Mouse (Mus musculus) thymus, adult 2 months (tissue): ENCODE measurements at regions not wholly inside any gene's neighbourhood (a gene's known extent, or its start where the extent isn't known, plus 50 kb on each side); places are given as distances from the start of the nearest gene placed in this dataset.

Experiments used
- DNase-seq: peaks from one replicate; pipeline ENCODE4 v3.0.0; 2021
- H3K27ac ChIP-seq: fragments of 200-500 bp; 2 replicates; pipeline ENCODE4 v1.5.1; 2012; ENCODE audit warnings: low read length, control low read depth; ENCODE audit not compliant: control insufficient read depth, insufficient read depth
- H3K27me3 ChIP-seq: fragments of 200-500 bp; 2 replicates; pipeline ENCODE4 v1.6.1; 2012; ENCODE audit warnings: mild to moderate bottlenecking, low read length, moderate library complexity, mixed read lengths; ENCODE audit not compliant: control insufficient read depth, insufficient read depth
- H3K36me3 ChIP-seq: fragments of 200-500 bp; 2 replicates; pipeline ENCODE4 v1.6.1; 2012; ENCODE audit warnings: mild to moderate bottlenecking, low read length, moderate library complexity; ENCODE audit not compliant: control insufficient read depth, insufficient read depth
- H3K4me1 ChIP-seq: fragments of 200-500 bp; replicated peaks from 2 replicates; pipeline ENCODE4 v1.6.1; 2012; ENCODE audit warnings: low read length; ENCODE audit not compliant: control insufficient read depth, insufficient read depth
- H3K4me3 ChIP-seq: fragments of 200-500 bp; 2 replicates; pipeline ENCODE4 v1.5.1; 2012; ENCODE audit warnings: mild to moderate bottlenecking, low read length, control low read depth, moderate library complexity; ENCODE audit not compliant: control insufficient read depth, insufficient read depth
- CTCF ChIP-seq: fragments of 200-500 bp; IDR thresholded peaks from 2 replicates; pipeline ENCODE4 v1.5.1; 2012; ENCODE audit warnings: mild to moderate bottlenecking, control low read depth, low read length, moderate library complexity, borderline replicate concordance; ENCODE audit not compliant: control insufficient read depth, poor library complexity, insufficient read depth; ENCODE audit errors: extremely low read depth
- POLR2A ChIP-seq: fragments of 200-500 bp; IDR thresholded peaks from 2 replicates; pipeline ENCODE4 v1.6.1; 2012; ENCODE audit warnings: mild to moderate bottlenecking, low read length, control low read depth, moderate library complexity; ENCODE audit not compliant: control insufficient read depth, poor library complexity, insufficient read depth; ENCODE audit errors: extremely low read depth
- WGBS: fragments of 180-500 bp; shearing (Covaris S2); methylation state at CpG from one replicate; pipeline ENCODE4 v1.1.7; 2018; 5-methylcytosine and 5-hydroxymethylcytosine counted together

GRCm38 (mm10) chr8:89658998-89659944 is 615.3 kb upstream of the Sall1 start:
- TF ChIP-seq CTCF: no peak
- no peak for TF ChIP-seq POLR2A
- DNase-seq: no peak
- no peak overlapping the region for H3K27ac ChIP-seq
- H3K4me3 ChIP-seq: no peak overlapping the region
- no peaks in the 10 kb centered on the region for H3K36me3 ChIP-seq
- H3K27me3 ChIP-seq: no peaks in the 10 kb centered on the region
- H3K4me1 ChIP-seq: peaks cover 3% of the 10 kb centered on the region; the same call in 1 of the 2 replicates
- 41% methylated on average over 14 of the region's 14 CpGs for WGBS

GRCm38 (mm10) chr8:89655369-89655768 is 611.4 kb upstream of the Sall1 start:
- no peak overlapping the region for H3K27ac ChIP-seq
- no peak overlapping the region for H3K4me3 ChIP-seq
- no peaks in the 10 kb centered on the region for H3K36me3 ChIP-seq
- no peaks in the 10 kb centered on the region for H3K4me1 ChIP-seq
- 92% methylated on average over 14 of the region's 14 CpGs for WGBS
- no peak for DNase-seq
- no peaks in the 10 kb centered on the region for H3K27me3 ChIP-seq
- TF ChIP-seq CTCF (no peak), POLR2A (no peak)

GRCm38 (mm10) chr8:89649207-89649890 is 605.4 kb upstream of the Sall1 start:
- Histone ChIP-seq H3K36me3 (no peaks in the 10 kb centered on the region), H3K27me3 (no peaks in the 10 kb centered on the region), H3K4me1 (no peaks in the 10 kb centered on the region), H3K4me3 (no peak overlapping the region), H3K27ac (no peak overlapping the region)
- TF ChIP-seq CTCF (no peak), POLR2A (no peak)
- no peak for DNase-seq
- 3% methylated on average over 5 of the region's 5 CpGs for WGBS

DNA sequence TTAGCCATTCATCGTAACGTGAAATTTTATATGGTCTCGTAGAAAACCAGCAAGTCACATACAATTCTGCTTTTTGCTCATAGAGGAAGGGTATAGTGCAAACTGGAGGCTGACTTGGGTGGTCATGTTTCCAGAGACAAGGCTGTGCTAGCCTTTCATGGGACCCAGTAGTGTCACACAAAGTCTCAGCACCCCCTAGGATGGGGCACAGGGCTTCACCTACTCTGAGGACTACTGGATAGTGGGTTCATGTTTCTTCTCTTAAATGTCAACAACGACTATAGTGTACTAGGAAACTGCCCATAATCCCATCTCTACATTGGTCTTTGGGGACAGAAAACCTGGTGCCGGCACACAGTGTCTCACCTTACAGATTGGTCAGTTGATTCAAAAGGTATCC is 603.0 kb upstream of the Sall1 start:
- Histone ChIP-seq H3K36me3 (no peaks in the 10 kb centered on the region), H3K4me1 (no peaks in the 10 kb centered on the region), H3K27me3 (no peaks in the 10 kb centered on the region), H3K27ac (no peak overlapping the region), H3K4me3 (no peak overlapping the region)
- DNase-seq: no peak
- TF ChIP-seq POLR2A (no peak), CTCF (no peak)
- 93% methylated on average over 5 of the region's 5 CpGs for WGBS

DNA sequence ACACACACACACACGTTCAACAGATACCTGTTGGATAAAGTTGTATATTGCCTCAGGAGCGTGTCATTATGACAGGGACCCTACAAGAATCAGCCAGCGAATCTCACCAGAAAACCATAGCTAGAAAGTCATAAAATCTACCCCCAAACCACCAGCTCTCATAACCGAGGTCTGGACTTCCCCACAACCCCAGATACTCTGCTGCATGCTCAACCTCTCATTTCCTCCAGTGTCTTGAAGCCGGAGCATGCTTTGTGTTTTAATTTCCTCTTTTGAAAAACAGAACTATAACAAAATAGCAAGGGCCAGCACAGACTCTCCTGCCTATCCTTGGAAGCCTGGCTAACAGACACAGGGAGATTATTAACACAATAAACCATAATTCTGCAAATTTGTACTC is 597.4 kb upstream of the Sall1 start:
- Histone ChIP-seq H3K4me1 (no peaks in the 10 kb centered on the region), H3K27me3 (no peaks in the 10 kb centered on the region), H3K4me3 (no peak overlapping the region), H3K36me3 (no peaks in the 10 kb centered on the region), H3K27ac (no peak overlapping the region)
- no peak for TF ChIP-seq POLR2A
- no peak for TF ChIP-seq CTCF
- DNase-seq: no peak
- WGBS: 6% methylated on average over 5 of the region's 5 CpGs

DNA sequence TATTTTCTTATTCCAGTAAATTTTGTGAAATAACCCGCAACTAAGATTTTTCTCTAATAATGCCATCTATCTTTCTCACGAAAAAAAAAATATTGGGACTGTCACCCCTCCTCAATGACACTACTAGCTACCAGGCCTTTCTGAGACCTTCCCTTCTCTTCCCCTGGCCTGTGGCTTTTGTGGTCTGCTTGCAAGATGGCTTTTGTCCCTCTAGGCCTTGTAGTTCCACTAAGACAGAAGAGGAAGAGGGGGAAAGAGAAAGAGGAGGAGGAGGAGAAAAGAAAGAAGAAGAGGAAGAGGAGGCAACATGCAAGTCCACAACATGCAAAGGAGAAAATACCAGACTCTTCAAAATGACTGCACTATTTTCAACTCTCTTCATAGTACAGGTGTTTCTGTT is 590.9 kb upstream of the Sall1 start:
- H3K27me3 ChIP-seq: no peaks in the 10 kb centered on the region
- no peak overlapping the region for H3K27ac ChIP-seq
- TF ChIP-seq CTCF (no peak), POLR2A (no peak)
- 56% methylated on average over 2 of the region's 2 CpGs for WGBS
- DNase-seq: no peak
- H3K4me3 ChIP-seq: no peak overlapping the region
- no peaks in the 10 kb centered on the region for H3K4me1 ChIP-seq
- H3K36me3 ChIP-seq: no peaks in the 10 kb centered on the region

DNA sequence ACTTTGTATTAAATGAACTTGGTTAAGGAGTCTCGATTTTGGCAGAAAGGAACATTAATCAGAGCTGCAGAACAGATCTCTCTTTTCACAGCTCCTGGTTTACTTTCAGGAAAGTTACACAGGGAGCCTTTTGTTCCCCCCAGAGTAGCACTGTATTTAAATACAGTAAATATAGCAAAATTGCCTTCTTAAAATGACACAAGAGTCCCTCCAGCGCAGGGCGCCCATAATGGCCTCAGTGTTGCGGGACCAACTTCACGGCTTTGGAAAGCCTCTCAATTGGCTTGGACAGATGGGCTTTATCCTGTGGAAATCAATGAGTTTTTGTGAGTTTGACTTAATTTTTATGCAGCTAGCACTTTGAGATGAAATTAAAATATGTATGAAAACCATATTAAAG is 588.3 kb upstream of the Sall1 start:
- H3K27me3 ChIP-seq: no peaks in the 10 kb centered on the region
- TF ChIP-seq CTCF: no peak
- no peak for TF ChIP-seq POLR2A
- WGBS: 89% methylated on average over 5 of the region's 5 CpGs
- DNase-seq: no peak
- no peak overlapping the region for H3K4me3 ChIP-seq
- no peaks in the 10 kb centered on the region for H3K36me3 ChIP-seq
- no peak overlapping the region for H3K27ac ChIP-seq
- H3K4me1 ChIP-seq: no peaks in the 10 kb centered on the region
